Mouse (Mus musculus) heart, adult 2 months (tissue): ENCODE results near the gene Zfp688.

Experiments
- CTCF ChIP-seq: fragments of 200-600 bp; IDR thresholded peaks from 2 replicates; pipeline ENCODE4 v1.8.1; 2022; ENCODE audit warnings: antibody characterized with exemption, mild to moderate bottlenecking, moderate library complexity
- POLR2A ChIP-seq: fragments of 200-500 bp; IDR thresholded peaks from 2 replicates; pipeline ENCODE4 v1.6.1; 2011; ENCODE audit warnings: mild to moderate bottlenecking, low read depth, low read length, control low read depth; ENCODE audit not compliant: insufficient read depth

DNA sequence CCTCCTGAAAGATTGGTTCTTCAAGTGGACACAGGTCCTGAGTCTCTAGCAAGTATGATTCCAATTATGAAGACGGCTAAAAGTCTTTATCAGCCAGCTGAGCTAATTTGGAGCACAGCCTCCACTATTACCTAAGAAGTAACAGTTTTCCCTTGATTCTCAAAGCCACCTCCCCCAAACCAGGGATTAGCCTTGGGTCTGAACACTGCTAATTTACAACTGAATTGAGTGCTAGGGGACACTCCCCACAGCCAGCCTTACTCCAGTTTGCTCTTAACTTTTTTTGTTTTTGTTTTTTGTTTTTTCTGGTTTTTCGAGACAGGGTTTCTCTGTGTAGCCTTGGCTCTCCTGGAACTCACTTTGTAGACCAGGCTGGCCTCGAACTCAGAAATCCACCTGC lies 43.3 kb upstream of the Zfp688 start:
- TF ChIP-seq CTCF (no peak), POLR2A (no peak)
